Mouse (Mus musculus) megakaryocyte progenitor cell, adult 5-6 weeks (primary cell): ENCODE data around the gene Dhx33. TPM values are rescaled to one million over a fixed set of nuclear protein-coding genes. Genes with fewer than 3 reads are reported as not detected.

Experiments
- ATAC-seq: replicated peaks from 2 replicates; pipeline ENCODE4 v1.8.0; 2016; ENCODE audit warnings: mild to moderate bottlenecking, moderate TSS enrichment, inconsistent platforms; ENCODE audit not compliant: poor library complexity
- total RNA-seq, 2 experiments: library from RNA; stranded (forward) in 1 of 2; stranded (reverse) in 1 of 2; fragments of 157-497, 149-512 nt in 1 of 2; fragments of 200-1000 nt in 1 of 2; gene quantifications; 2 replicates each; pipeline versions ENCODE4 v1.2.3 to v1.2.4; 2015 to 2017

The Dhx33 gene
- total RNA-seq, 2 experiments from 2014 or later, result 23.5 to 28.4 TPM

- peak; percentile 99 for ATAC-seq
These were observed 21.5 kb downstream of the Dhx33 start, which contains the start of gene C1qbp for GRCm38 (mm10) chr11:70982557-70983228. C1qbp (minus strand) TSS chr11:70983026.

- ATAC-seq, result no peak
These were observed 22.2 kb downstream of the Dhx33 start for GRCm38 (mm10) chr11:70982030-70982429.

- ATAC-seq, result no peak
These were observed 23.3 kb downstream of the Dhx33 start for GRCm38 (mm10) chr11:70980751-70981510.

GRCm38 (mm10) chr11:70980232-70980631, 24.0 kb downstream of the Dhx33 start:
- ATAC-seq, result no peak

- ATAC-seq, result no peak
These were observed 26.9 kb downstream of the Dhx33 start for GRCm38 (mm10) chr11:70977293-70977692.

- ATAC-seq, result no peak
These were observed 29.0 kb downstream of the Dhx33 start for GRCm38 (mm10) chr11:70975193-70975592.

- peak; percentile 20; the same call in 1 of the 2 replicates for ATAC-seq
These were observed 30.3 kb downstream of the Dhx33 start for GRCm38 (mm10) chr11:70973947-70974346.

- no peak for ATAC-seq
These were observed 31.7 kb downstream of the Dhx33 start for GRCm38 (mm10) chr11:70972586-70972985.

- peak; percentile 62 for ATAC-seq
These were observed 33.4 kb downstream of the Dhx33 start for GRCm38 (mm10) chr11:70970560-70971540.

GRCm38 (mm10) chr11:70969821-70970559, 34.2 kb downstream of the Dhx33 start, which contains the start of the genes Nup88 and Rpain:
Nup88 (minus strand) TSS chr11:70969973.
Rpain (plus strand) TSS chr11:70970213.
- ATAC-seq, result peak; percentile 74

- ATAC-seq, result no peak
These were observed 34.9 kb downstream of the Dhx33 start for GRCm38 (mm10) chr11:70969271-70969794.

- ATAC-seq, result no peak
These were observed 39.9 kb downstream of the Dhx33 start for GRCm38 (mm10) chr11:70964222-70964907.

GRCm38 (mm10) chr11:70960786-70961554, 43.3 kb downstream of the Dhx33 start:
- ATAC-seq, result peak; percentile 55

- no peak for ATAC-seq
These were observed 49.5 kb downstream of the Dhx33 start for GRCm38 (mm10) chr11:70954711-70955110.

GRCm38 (mm10) chr11:70944935-70945817, 59.1 kb downstream of the Dhx33 start:
- no peak for ATAC-seq

GRCm38 (mm10) chr11:70943651-70944050, 60.6 kb downstream of the Dhx33 start:
- ATAC-seq, result no peak

GRCm38 (mm10) chr11:70942596-70942995, 61.6 kb downstream of the Dhx33 start:
- ATAC-seq, result no peak

GRCm38 (mm10) chr11:70935316-70935715, 68.9 kb downstream of the Dhx33 start:
- peak; percentile 46 for ATAC-seq
